Mouse (Mus musculus): Measurements from ENCODE around the gene Zfp810.

GRCm38 (mm10) chr9:22327099-22327474 lies 19.6 kb upstream of the Zfp810 start:
- TF ChIP-seq CTCF (IDR thresholded peaks at IDR 0.05; ENCODE audit: borderline replicate concordance, extremely low read depth, insufficient read depth, insufficient read length) (no peak), POLR2A (IDR thresholded peaks at IDR 0.05; ENCODE audit: borderline replicate concordance, extremely low read depth, insufficient read depth, insufficient read length, poor library complexity, severe bottlenecking) (no peak)

Data from brain, embryonic 14.5 days (tissue).